Mouse (Mus musculus): Measurements from ENCODE around the gene Gm45208.
"Not testable (repeated sequence)": the region's sequence is repeated elsewhere in the genome, so short reads cannot be mapped to it uniquely, and the experiment has no call there.

Gm45208 gene

DNA sequence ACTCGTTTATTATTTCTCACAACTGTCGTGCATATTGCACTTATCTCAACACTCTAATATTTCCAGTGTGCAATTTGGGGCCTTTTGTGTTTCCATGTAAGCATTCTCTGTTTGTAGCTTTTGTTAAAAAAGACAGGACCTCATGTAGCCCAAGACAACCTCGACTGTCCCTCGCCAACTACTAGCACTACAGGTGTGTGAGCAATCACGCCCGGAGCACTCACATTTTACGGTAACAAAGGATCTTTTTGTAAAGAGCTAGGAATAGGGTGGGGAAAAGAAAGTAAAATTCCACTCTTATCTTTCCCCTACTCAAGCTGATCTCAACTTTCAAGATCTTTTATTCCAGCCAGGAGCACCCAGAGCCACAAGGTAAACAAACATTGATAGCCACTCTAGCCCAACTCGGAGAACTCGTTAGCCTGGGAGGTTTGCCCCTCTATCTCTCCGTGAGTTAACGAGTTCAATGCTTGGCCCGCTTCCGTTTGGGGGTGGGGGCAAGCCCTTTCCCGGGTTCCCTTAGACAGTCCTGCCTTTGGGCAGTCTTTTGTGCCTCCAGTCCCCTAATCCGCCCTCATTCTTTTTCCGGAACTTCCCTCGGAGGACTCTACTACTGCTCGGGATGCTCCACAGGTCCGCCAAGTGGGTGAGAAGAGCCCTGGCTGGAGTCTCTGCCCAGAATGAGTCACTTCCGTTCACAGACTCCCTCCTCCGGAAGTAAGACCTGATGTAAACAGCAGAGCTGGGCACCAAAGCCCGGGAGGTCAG, at the start of gene Gm45208:
Gene Gm45208, plus strand, starts transcription at position 732 of the 768 bp plus-strand sequence.
- DNase-seq (ENCODE audit: low read depth), result peak; percentile 59

DNA sequence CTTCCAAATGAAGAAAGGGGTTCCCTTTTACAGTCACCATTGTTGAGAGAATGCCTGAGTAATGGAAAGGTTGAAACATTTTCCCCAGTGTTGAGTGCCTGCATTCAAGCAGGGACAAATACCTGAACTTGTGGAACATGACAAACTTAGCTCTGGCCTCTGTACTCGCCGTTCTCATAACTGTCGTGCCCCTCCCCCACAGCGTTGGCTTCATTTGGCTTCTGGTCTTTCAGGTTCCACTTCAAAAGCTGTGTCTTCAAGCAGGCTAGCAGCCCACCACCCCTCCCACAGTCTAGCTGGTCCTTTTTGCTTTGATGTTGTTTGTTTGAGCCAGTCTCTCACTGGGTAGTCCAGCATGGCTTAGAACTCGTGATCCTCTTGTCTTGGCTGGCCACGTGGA, 49.3 kb upstream of the Gm45208 start:
- no peak for DNase-seq (ENCODE audit: low read depth)

DNA sequence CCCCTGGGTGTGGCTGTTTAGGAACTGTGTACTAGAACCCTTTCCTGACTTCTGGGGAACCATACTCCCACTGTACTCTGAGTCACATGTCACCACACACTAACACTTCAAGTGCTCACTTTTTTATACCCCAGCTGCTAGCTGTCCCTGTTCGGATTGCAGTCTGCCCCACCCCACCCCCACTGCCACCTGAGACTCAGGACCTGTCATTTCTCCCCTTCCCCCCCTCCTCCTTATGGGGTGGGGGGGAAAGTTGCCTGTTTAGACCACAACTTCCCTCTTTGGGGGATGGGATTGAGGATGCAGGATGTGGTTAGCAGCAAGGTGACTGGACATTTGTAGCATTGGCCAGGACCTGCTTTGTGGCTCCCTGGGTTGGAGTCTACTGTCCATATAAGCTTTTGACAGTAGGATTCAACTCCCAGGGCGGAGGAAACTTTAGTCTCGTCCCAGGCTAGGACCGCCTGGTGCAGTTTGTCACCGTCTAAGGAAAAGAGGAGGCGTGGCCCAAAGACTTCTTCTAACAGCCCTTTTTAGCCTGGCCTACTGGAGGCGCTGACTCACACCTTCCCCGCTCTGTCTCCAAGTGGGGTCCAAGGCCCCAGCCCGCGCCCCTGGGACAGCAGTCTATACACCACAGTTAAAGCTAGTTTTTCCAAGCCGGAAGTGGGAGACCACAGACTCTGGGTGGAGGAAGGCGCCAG, 48.3 kb upstream of the Gm45208 start:
- DNase-seq (ENCODE audit: low read depth), result no peak

GRCm38 (mm10) chrX:7674284-7675000, 47.6 kb upstream of the Gm45208 start:
- DNase-seq (ENCODE audit: low read depth), result no peak

DNA sequence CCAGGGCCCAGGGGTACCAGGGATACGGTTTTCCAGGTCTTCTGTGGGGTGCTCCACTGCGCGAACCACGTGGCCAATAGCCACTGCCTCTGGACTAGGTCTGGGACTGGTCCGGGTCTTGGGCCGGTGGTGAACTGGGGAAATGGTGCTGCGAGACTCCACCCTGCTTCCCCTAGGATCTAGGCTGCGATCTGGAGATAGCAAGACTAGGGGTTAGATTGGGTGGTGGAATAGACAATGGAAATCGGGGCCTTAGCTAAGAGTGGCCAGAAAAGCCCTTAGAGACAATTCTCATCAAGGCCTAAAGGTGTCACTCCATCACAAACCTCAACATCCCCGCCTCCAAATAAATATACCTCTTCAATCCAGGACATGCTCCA, 47.1 kb upstream of the Gm45208 start:
- DNase-seq (ENCODE audit: low read depth), result no peak

- DNase-seq (ENCODE audit: low read depth), result no peak
Observed at GRCm38 (mm10) chrX:7678986-7679385, 43.1 kb upstream of the Gm45208 start.

DNA sequence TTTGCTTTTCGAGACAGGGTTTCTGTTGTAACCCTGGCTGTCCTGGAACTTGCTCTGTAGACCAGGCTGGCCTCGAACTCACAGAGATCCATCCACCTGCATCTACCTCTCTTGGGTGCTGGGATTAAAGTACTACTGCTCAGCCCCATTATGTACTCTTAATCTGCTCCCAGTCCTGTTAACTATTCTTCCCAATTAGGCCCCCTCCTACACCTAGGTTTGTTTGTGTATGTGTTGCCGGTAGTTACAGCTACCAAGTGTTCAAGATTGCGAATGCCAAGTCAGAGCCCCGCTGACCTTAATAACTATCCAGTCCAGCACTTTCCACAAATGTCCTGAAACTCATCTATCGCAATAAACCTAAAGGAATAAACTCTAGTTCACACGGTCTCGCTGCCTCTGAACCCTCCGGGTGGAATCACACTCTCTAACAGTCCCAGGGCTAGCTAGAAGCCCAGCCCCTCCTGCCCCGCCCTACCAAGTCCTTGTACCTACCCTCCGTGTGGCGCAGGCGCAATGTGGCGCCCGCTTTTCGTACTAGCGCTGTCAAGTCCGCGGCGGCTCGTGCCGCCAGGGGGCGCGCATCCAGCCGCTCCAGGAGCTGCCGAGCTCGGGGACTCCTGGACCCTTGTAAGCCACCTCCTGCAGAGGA, 42.5 kb upstream of the Gm45208 start:
- DNase-seq (ENCODE audit: low read depth), result peak; percentile 71

DNA sequence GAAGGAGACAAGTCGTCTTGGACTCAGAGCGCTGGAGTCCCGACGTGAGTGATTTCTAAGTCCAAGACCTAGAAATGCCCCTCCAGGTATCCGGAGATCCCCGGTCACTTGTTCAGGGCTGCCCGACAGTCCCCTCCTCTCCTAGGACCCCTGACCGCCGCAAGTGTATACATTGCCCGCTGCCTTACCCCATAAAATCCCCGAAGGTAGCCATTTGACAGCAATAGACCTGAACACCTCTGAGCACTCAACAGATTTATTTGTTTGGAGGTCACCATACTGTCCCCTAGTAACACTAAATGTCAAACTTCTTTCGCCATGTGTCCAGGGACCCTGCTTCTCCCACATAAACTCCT, 42.0 kb upstream of the Gm45208 start:
- DNase-seq (ENCODE audit: low read depth), result no peak

GRCm38 (mm10) chrX:7680864-7681263, 41.2 kb upstream of the Gm45208 start, which contains the start of gene Magix:
TSS of gene Magix (minus strand) at chrX:7681251.
- no peak for DNase-seq (ENCODE audit: low read depth)

GRCm38 (mm10) chrX:7688321-7688720, 33.7 kb upstream of the Gm45208 start:
- DNase-seq (ENCODE audit: low read depth), result no peak

- no peak for DNase-seq (ENCODE audit: low read depth)
Observed at GRCm38 (mm10) chrX:7690486-7690885, 31.6 kb upstream of the Gm45208 start.

DNA sequence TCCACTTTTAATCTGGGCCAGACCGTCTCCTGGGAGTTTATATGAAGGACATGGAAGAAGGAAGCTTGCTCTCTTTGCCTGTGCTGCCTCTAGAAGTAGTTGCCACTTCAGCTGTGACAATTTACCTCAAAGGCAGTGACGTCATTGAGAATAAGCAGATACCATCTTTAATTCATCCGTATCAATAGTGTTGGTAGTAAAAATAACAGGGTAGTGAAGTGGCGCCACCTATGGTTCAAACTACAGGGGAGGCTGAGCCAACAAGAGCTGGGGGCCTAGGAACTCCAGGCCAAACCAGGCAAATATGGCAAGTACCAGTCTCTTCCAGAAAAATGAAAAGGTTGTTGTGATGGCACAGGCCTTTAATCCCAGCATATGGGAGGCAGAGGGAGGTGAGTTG, 29.2 kb upstream of the Gm45208 start:
- DNase-seq (ENCODE audit: low read depth), result no peak

DNA sequence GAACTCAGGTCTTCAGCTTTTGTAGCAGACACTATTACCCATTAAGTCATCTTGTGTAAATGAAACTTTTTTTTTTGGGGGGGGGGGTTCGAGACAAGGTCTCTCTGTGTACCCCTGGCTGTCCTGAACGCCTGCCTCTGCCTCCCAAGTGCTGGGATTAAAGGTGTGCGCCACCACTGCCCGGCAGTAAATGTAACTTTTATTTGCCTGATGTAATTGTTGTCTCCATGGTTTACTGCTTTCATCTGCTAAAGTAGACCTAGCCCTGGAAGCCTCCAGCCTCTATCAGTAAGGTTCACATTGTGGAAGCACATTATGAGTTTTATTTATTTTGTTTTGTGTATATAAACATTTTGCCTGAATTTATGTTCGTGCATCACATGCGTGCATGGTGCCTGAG, 25.5 kb upstream of the Gm45208 start:
- DNase-seq (ENCODE audit: low read depth), result no peak

DNA sequence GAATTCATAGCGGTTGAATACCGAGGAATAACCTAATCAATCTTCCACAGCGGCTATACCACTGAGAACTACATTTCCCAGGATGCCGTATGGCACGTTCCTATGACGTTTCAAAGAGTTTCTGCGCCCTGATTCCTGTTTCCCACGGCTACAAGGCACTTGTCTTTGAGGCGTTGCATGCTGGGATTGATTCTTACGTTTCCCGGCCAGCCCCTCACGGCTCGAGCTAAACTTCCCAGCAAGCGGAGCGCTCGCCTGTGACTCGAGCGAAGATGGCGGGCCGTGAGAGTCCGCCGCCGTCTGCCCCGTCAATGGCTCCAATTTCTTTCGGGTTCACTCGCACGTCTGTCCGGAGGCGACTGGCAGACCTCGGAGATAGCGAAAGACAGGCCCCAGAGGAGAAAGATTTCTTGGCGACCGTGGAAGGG, 25.1 kb upstream of the Gm45208 start, which contains the start of gene Gpkow:
Gene Gpkow, plus strand, starts transcription at position 178 of the 428 bp plus-strand sequence.
- DNase-seq (ENCODE audit: low read depth), result peak; percentile 79

- not testable (repeated sequence) for DNase-seq (ENCODE audit: low read depth)
Observed at GRCm38 (mm10) chrX:7713764-7714134, 8.3 kb upstream of the Gm45208 start.

GRCm38 (mm10) chrX:7714135-7714899, 7.7 kb upstream of the Gm45208 start, which contains the start of gene Wdr45:
TSS of gene Wdr45 (plus strand) at chrX:7714333.
- peak; percentile 89 for DNase-seq (ENCODE audit: low read depth)

DNA sequence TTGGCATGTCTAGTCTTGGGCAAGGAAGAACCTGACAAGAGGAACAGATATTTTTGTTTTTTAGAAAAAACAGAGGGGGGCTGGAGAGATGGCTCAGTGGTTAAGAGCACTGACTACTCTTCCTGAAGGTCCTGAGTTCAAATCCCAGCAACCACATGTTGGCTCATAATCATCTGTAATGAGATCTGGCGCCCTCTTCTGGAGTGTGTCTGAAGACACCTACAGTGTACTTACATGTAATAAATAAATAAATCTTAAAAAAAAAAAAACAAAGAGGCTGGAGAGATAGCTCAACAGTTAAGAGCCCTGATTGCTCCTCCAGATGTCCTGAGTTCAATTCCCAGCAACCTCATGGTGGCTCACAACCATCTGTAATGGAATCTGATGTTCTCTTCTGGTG, 6.0 kb upstream of the Gm45208 start:
- not testable (repeated sequence) for DNase-seq (ENCODE audit: low read depth)

GRCm38 (mm10) chrX:7722282-7722611, 202 bp downstream of the Gm45208 start:
- no peak for DNase-seq (ENCODE audit: low read depth)

GRCm38 (mm10) chrX:7722691-7723090, 646 bp downstream of the Gm45208 start:
- DNase-seq (ENCODE audit: low read depth), result no peak

DNA sequence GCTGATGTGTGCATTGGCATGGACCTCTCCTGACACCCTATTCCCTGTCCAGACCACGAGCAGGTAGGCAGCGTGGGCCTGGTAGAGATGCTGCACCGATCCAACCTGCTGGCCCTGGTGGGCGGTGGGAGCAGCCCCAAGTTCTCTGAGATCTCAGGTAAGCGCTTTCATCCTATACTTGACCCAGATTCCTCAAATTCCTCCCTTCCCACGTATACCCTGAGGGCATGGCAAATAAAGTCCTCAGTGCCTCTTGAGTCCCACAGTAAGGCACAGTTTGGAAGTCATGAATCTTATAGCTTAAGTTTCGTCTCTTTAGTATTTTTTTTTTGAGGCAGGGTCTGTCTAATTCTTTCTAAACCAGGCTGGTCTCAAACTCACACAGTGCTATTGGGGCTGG, 2.1 kb downstream of the Gm45208 start:
- DNase-seq (ENCODE audit: low read depth), result no peak

- DNase-seq (ENCODE audit: low read depth), result no peak
Observed at GRCm38 (mm10) chrX:7725841-7726240, 3.8 kb downstream of the Gm45208 start.

- no peak for DNase-seq (ENCODE audit: low read depth)
Observed at GRCm38 (mm10) chrX:7727176-7727575, 5.1 kb downstream of the Gm45208 start.

All from c-Kit-positive CD71-positive TER-119-negative erythroid progenitor cells, embryonic 14.5 days (primary cell).